Mouse (Mus musculus): ENCODE measurements around the gene Plxdc2. TPM values are rescaled to one million over a fixed set of nuclear protein-coding genes. Genes with fewer than 3 reads are reported as not detected.
"Not testable (repeated sequence)": the region's sequence is repeated elsewhere in the genome, so short reads cannot be mapped to it uniquely, and the experiment has no call there.

Plxdc2 gene
- total and polyA plus RNA-seq, 2 experiments, result 0.09 to 0.55 TPM

- H3K36me3 ChIP-seq (ENCODE audit: control insufficient read depth, insufficient read depth, low read length), result no peaks in the 10 kb centered on the region
- no peak overlapping the region for H3K4me3 ChIP-seq (ENCODE audit: insufficient read depth, low read depth, low read length)
- no peak for TF ChIP-seq CTCF (IDR thresholded peaks at IDR 0.05; ENCODE audit: low read depth, low read length)
- TF ChIP-seq POLR2A (IDR thresholded peaks at IDR 0.05; ENCODE audit: extremely low read depth, insufficient read depth, low read length), result no peak
- no peaks in the 10 kb centered on the region for H3K79me2 ChIP-seq (ENCODE audit: control insufficient read depth, insufficient read depth, low read length)
- no peak overlapping the region for H3K27ac ChIP-seq (replicated peaks; ENCODE audit: insufficient read depth, low read depth, low read length)
- H3K27me3 ChIP-seq (ENCODE audit: control insufficient read depth, insufficient read depth, low read length), result no peaks in the 10 kb centered on the region
- DNase-seq (ENCODE audit: extremely low read depth, low read depth, low spot score), result no peak
- no peak overlapping the region for H3K9ac ChIP-seq (ENCODE audit: low read depth, low read length)
- WGBS, result 76% methylated on average over 2 of the region's 2 CpGs
- H3K4me1 ChIP-seq (ENCODE audit: control insufficient read depth, insufficient read depth, low read length), result no peaks in the 10 kb centered on the region
Measured at GRCm38 (mm10) chr2:16759766-16760165, 403.7 kb downstream of the Plxdc2 start.

- H3K4me3 ChIP-seq (ENCODE audit: insufficient read depth, low read depth, low read length); H3K27me3 ChIP-seq (ENCODE audit: control insufficient read depth, insufficient read depth, low read length); H3K4me1 ChIP-seq (ENCODE audit: control insufficient read depth, insufficient read depth, low read length); H3K36me3 ChIP-seq (ENCODE audit: control insufficient read depth, insufficient read depth, low read length); H3K27ac ChIP-seq (replicated peaks; ENCODE audit: insufficient read depth, low read depth, low read length); H3K79me2 ChIP-seq (ENCODE audit: control insufficient read depth, insufficient read depth, low read length); H3K9ac ChIP-seq (ENCODE audit: low read depth, low read length); DNase-seq (ENCODE audit: extremely low read depth, low read depth, low spot score): not testable (repeated sequence)
- WGBS, result 97% methylated on average over 5 of the region's 7 CpGs
Measured at GRCm38 (mm10) chr2:16769149-16769548, 413.0 kb downstream of the Plxdc2 start.

- no peaks in the 10 kb centered on the region for H3K4me1 ChIP-seq (ENCODE audit: control insufficient read depth, insufficient read depth, low read length)
- H3K27ac ChIP-seq (replicated peaks; ENCODE audit: insufficient read depth, low read depth, low read length), result no peak overlapping the region
- no peaks in the 10 kb centered on the region for H3K79me2 ChIP-seq (ENCODE audit: control insufficient read depth, insufficient read depth, low read length)
- H3K9ac ChIP-seq (ENCODE audit: low read depth, low read length), result no peak overlapping the region
- TF ChIP-seq POLR2A (IDR thresholded peaks at IDR 0.05; ENCODE audit: extremely low read depth, insufficient read depth, low read length) (no peak), CTCF (IDR thresholded peaks at IDR 0.05; ENCODE audit: low read depth, low read length) (no peak)
- no peaks in the 10 kb centered on the region for H3K27me3 ChIP-seq (ENCODE audit: control insufficient read depth, insufficient read depth, low read length)
- no peaks in the 10 kb centered on the region for H3K36me3 ChIP-seq (ENCODE audit: control insufficient read depth, insufficient read depth, low read length)
- no peak overlapping the region for H3K4me3 ChIP-seq (ENCODE audit: insufficient read depth, low read depth, low read length)
- DNase-seq (ENCODE audit: extremely low read depth, low read depth, low spot score), result no peak
- WGBS, result 53% methylated on average over 1 of the region's 1 CpGs
Measured at GRCm38 (mm10) chr2:16773398-16774113, 417.5 kb downstream of the Plxdc2 start.

- no peak overlapping the region for H3K4me3 ChIP-seq (ENCODE audit: insufficient read depth, low read depth, low read length)
- no peaks in the 10 kb centered on the region for H3K79me2 ChIP-seq (ENCODE audit: control insufficient read depth, insufficient read depth, low read length)
- no peaks in the 10 kb centered on the region for H3K27me3 ChIP-seq (ENCODE audit: control insufficient read depth, insufficient read depth, low read length)
- H3K9ac ChIP-seq (ENCODE audit: low read depth, low read length), result no peak overlapping the region
- no peaks in the 10 kb centered on the region for H3K36me3 ChIP-seq (ENCODE audit: control insufficient read depth, insufficient read depth, low read length)
- 71% methylated on average over 3 of the region's 3 CpGs for WGBS
- H3K27ac ChIP-seq (replicated peaks; ENCODE audit: insufficient read depth, low read depth, low read length), result no peak overlapping the region
- no peak for DNase-seq (ENCODE audit: extremely low read depth, low read depth, low spot score)
- TF ChIP-seq CTCF (IDR thresholded peaks at IDR 0.05; ENCODE audit: low read depth, low read length), result no peak
- TF ChIP-seq POLR2A (IDR thresholded peaks at IDR 0.05; ENCODE audit: extremely low read depth, insufficient read depth, low read length), result no peak
- no peaks in the 10 kb centered on the region for H3K4me1 ChIP-seq (ENCODE audit: control insufficient read depth, insufficient read depth, low read length)
Measured at GRCm38 (mm10) chr2:16774114-16774433, 418.0 kb downstream of the Plxdc2 start.

- Histone ChIP-seq H3K9ac (ENCODE audit: low read depth, low read length) (no peak overlapping the region), H3K4me1 (ENCODE audit: control insufficient read depth, insufficient read depth, low read length) (no peaks in the 10 kb centered on the region), H3K36me3 (ENCODE audit: control insufficient read depth, insufficient read depth, low read length) (no peaks in the 10 kb centered on the region), H3K4me3 (ENCODE audit: insufficient read depth, low read depth, low read length) (no peak overlapping the region), H3K79me2 (ENCODE audit: control insufficient read depth, insufficient read depth, low read length) (no peaks in the 10 kb centered on the region), H3K27ac (replicated peaks; ENCODE audit: insufficient read depth, low read depth, low read length) (no peak overlapping the region), H3K27me3 (ENCODE audit: control insufficient read depth, insufficient read depth, low read length) (no peaks in the 10 kb centered on the region)
- TF ChIP-seq POLR2A (IDR thresholded peaks at IDR 0.05; ENCODE audit: extremely low read depth, insufficient read depth, low read length) (no peak), CTCF (IDR thresholded peaks at IDR 0.05; ENCODE audit: low read depth, low read length) (no peak)
- DNase-seq (ENCODE audit: extremely low read depth, low read depth, low spot score), result no peak
Measured at GRCm38 (mm10) chr2:16795283-16795682, 439.2 kb downstream of the Plxdc2 start.

All from liver, adult 2 months (tissue).